Mouse (Mus musculus) thymus, adult 2 months (tissue): Measurements from ENCODE around the gene Tmem260.

Source experiments
- CTCF ChIP-seq: fragments of 200-500 bp; IDR thresholded peaks from 2 replicates; pipeline ENCODE4 v1.5.1; 2012; ENCODE audit warnings: mild to moderate bottlenecking, control low read depth, low read length, moderate library complexity, borderline replicate concordance; ENCODE audit not compliant: control insufficient read depth, poor library complexity, insufficient read depth; ENCODE audit errors: extremely low read depth
- POLR2A ChIP-seq: fragments of 200-500 bp; IDR thresholded peaks from 2 replicates; pipeline ENCODE4 v1.6.1; 2012; ENCODE audit warnings: mild to moderate bottlenecking, low read length, control low read depth, moderate library complexity; ENCODE audit not compliant: control insufficient read depth, poor library complexity, insufficient read depth; ENCODE audit errors: extremely low read depth

DNA sequence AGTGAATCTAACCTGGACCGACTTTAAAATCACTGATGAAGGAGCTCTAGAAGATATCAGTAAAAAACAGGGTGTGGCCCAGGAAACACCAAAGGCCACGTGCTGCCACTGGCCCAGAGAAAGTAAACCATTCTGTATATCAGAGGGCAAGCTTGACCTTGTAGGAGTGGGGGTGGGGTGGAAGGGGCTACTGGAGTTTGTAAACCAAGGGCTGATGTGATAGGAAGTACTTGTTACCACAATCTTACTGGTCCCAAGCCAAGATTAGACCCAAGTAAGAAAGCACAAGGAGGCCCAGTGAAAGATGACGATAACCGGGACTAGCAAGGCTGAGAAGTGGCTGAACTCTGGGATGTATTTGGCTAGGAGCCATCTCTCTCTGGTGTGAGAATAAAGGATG lies 113.1 kb downstream of the Tmem260 start:
- TF ChIP-seq POLR2A (no peak), CTCF (no peak)
